23 mouse cellular contexts compared by ENCODE assay signal in genomic region chr9:44646366-44646765, GRCm38 (mm10). TPM values are rescaled to one million over a fixed set of nuclear protein-coding genes. Genes with fewer than 3 reads are reported as not detected.
DNase-seq lines count a peak whose midpoint lies in the region; ATAC-seq and TF ChIP-seq lines count a peak whose summit lies in the region.
"Had no signal": no experiment of that assay in that cellular context is flagged by ENCODE, and none has a peak within 500 bp of the region (broad histone marks: within the 10 kb centered on the region; RNA-seq: fewer than 3 reads in every experiment).

No protein-coding gene starts in this region.

- ATAC-seq in megakaryocyte, adult 5-6 weeks (ENCODE audit: poor library complexity, severe bottlenecking): no peak
- no peak for ATAC-seq in liver, embryonic 16.5 days (ENCODE audit: low read depth)

- H3K9ac ChIP-seq in ES-E14 (ENCODE audit: insufficient read depth, low read depth, low read length, poor library complexity, severe bottlenecking): 0 out of 2 replicates have a peak overlapping the region, but pooled peaks have one; percentile 19
- H3K9ac ChIP-seq in liver, embryonic 16.5 days (ENCODE audit: low read depth, low read length): no peak overlapping the region
- H3K9ac ChIP-seq: embryonic facial prominence, embryonic 13.5 days; hindbrain, embryonic 14.5 days; lung, embryonic 15.5 days; neural tube, embryonic 13.5 days had no signal

- in situ Hi-C loops in ES-E14 (cut with MboI; ENCODE audit: low sequenced_read_pairs in 2 of 2, unreplicated experiment in 2 of 2): no loop called here

- H3K36me3 ChIP-seq in megakaryocyte, embryonic 14.5 days (replicated peaks; ENCODE audit: low read length): no peaks in the 10 kb centered on the region
- H3K36me3 ChIP-seq in ES-E14 (ENCODE audit: control insufficient read depth, insufficient read depth, low read length, poor library complexity, severe bottlenecking): no peaks in the 10 kb centered on the region
- H3K36me3 ChIP-seq in liver, embryonic 16.5 days (ENCODE audit: control insufficient read depth, insufficient read depth): no peaks in the 10 kb centered on the region
- H3K36me3 ChIP-seq: embryonic facial prominence, embryonic 13.5 days; lung, embryonic 15.5 days had no signal

- peaks cover 24% of the 10 kb centered on the region for H3K27me3 ChIP-seq in megakaryocyte, embryonic 14.5 days (replicated peaks)
- H3K27me3 ChIP-seq in liver, embryonic 16.5 days (ENCODE audit: control insufficient read depth, insufficient read depth, low read depth, low read length): no peaks in the 10 kb centered on the region
- H3K27me3 ChIP-seq: embryonic facial prominence, embryonic 13.5 days; lung, embryonic 15.5 days; neural tube, embryonic 13.5 days had no signal

- H3K4me1 ChIP-seq in megakaryocyte, embryonic 14.5 days: peaks cover 25% of the 10 kb centered on the region
- H3K4me1 ChIP-seq in ES-E14 (ENCODE audit: control insufficient read depth in 2 of 2, insufficient read depth in 2 of 2, low read length in 2 of 2, poor library complexity in 1 of 2): peaks cover 0 to 7% of the 10 kb centered on the region in 2 experiments; a peak in 2 of 4 replicates
- no peaks in the 10 kb centered on the region; the same call in 1 of the 2 replicates for H3K4me1 ChIP-seq in liver, embryonic 16.5 days (ENCODE audit: control insufficient read depth, low read depth, low read length)
- H3K4me1 ChIP-seq: neural tube, embryonic 13.5 days had no signal

- peak overlapping the region; percentile 66 for H3K4me3 ChIP-seq in megakaryocyte, embryonic 14.5 days (replicated peaks)
- peak overlapping the region in 1 of 2 experiments; percentile 17; a peak in 1 of 4 replicates for H3K4me3 ChIP-seq in ES-E14 (ENCODE audit: insufficient read depth in 1 of 2, low read depth in 1 of 2, low read length in 2 of 2, poor library complexity in 1 of 2, severe bottlenecking in 1 of 2)
- H3K4me3 ChIP-seq in liver, embryonic 16.5 days (ENCODE audit: low read depth, low read length): no peak overlapping the region
- H3K4me3 ChIP-seq: embryonic facial prominence, embryonic 13.5 days; lung, embryonic 15.5 days; neural tube, embryonic 13.5 days had no signal

- 0 out of 2 replicates have a peak overlapping the region, but pooled peaks have one; percentile 18 for H3K4me2 ChIP-seq in liver, embryonic 16.5 days (ENCODE audit: low read depth, low read length)
- H3K4me2 ChIP-seq: embryonic facial prominence, embryonic 13.5 days; hindbrain, embryonic 14.5 days; lung, embryonic 15.5 days; neural tube, embryonic 13.5 days had no signal

- no peak for DNase-seq in ES-E14 (ENCODE audit: low read depth, low spot score)
- DNase-seq in thymus, postnatal 25 days: peak; percentile 44
- DNase-seq in cerebellum, postnatal 4 days (ENCODE audit: low spot score in 2 of 2): no peak
- no peak for DNase-seq in spleen, adult 18-20 months
- no peak for DNase-seq in retina, postnatal 1 day
- DNase-seq: adrenal gland, adult 2 months; cerebellum, adult 18-20 months; gastrocnemius, postnatal 36 days; kidney, adult 11 months; kidney, postnatal 25 days had no signal

- no peak overlapping the region for H3K27ac ChIP-seq in ES-E14 (ENCODE audit: insufficient read depth, low read depth, low read length, poor library complexity, severe bottlenecking)
- no peak overlapping the region for H3K27ac ChIP-seq in liver, embryonic 16.5 days (ENCODE audit: low read length)
- H3K27ac ChIP-seq: embryonic facial prominence, embryonic 13.5 days; hindbrain, embryonic 14.5 days; lung, embryonic 15.5 days; neural tube, embryonic 13.5 days had no signal

- H3K9me3 ChIP-seq in megakaryocyte, embryonic 14.5 days: 0 out of 2 replicates have a peak, but pooled peaks cover 5% of the 10 kb centered on the region
- no peaks in the 10 kb centered on the region for H3K9me3 ChIP-seq in ES-E14 (ENCODE audit: control insufficient read depth, insufficient read depth, low read depth, low read length)
- no peaks in the 10 kb centered on the region for H3K9me3 ChIP-seq in liver, embryonic 16.5 days (replicated peaks; ENCODE audit: control insufficient read depth, low read length)
- H3K9me3 ChIP-seq: embryonic facial prominence, embryonic 13.5 days; lung, embryonic 15.5 days; neural tube, embryonic 13.5 days had no signal

- WGBS in liver, embryonic 16.5 days (ENCODE audit: insufficient replicate concordance): 57% methylated on average over 6 of the region's 6 CpGs

TF ChIP-seq in ES-E14, 5 proteins besides CTCF, POLR2A, EP300 and RAD21:
- no peak for TF ChIP-seq CHD2 (IDR thresholded peaks at IDR 0.05; ENCODE audit: low read depth, low read length)
- TF ChIP-seq MAFK (IDR thresholded peaks at IDR 0.05; ENCODE audit: insufficient read depth, low read depth, low read length): no peak
- TF ChIP-seq HCFC1 (IDR thresholded peaks at IDR 0.05; ENCODE audit: borderline replicate concordance, insufficient read depth, low read length): no peak
- TF ChIP-seq ZC3H11A (IDR thresholded peaks at IDR 0.05; ENCODE audit: borderline replicate concordance, low read depth, low read length): no peak
- TF ChIP-seq ZNF384 (IDR thresholded peaks at IDR 0.05; ENCODE audit: low read depth, low read length): no peak

RNA-seq across cellular contexts. Expression of gene Treh, which starts 26.7 kb away (rescaled TPM):
- polyA plus RNA-seq in megakaryocyte, embryonic 14.5 days (2012; ENCODE audit: insufficient read depth, low replicate concordance): not detected in 2 replicates
- not detected in 2 replicates for total RNA-seq in megakaryocyte, adult 5-6 weeks (2015)
- not detected in 2 replicates for total RNA-seq in megakaryocyte, adult 5-6 weeks (2017)
- not detected in 2 replicates for total RNA-seq in ES-E14 (2012; rRNA removed)
- polyA plus RNA-seq in liver, embryonic 16.5 days (2015; fragmentation: Nextera tagmentation; extraction: Ambion mirVana): not detected in 2 replicates
- total RNA-seq: adrenal gland, adult 2 months; gastrocnemius, postnatal 36 days; layer of hippocampus, postnatal 25 days; megakaryocyte-erythroid progenitor cell, adult 5-6 weeks had no signal
- polyA plus RNA-seq: adrenal gland, adult 2 months; brain, embryonic 14.5 days; embryonic facial prominence, embryonic 13.5 days; forebrain, embryonic 11.5 days; heart, postnatal 0 days; hindbrain, embryonic 14.5 days; limb, embryonic 11.5 days; lung, embryonic 15.5 days; neural tube, embryonic 13.5 days had no signal

RNA-seq across cellular contexts. Expression of gene Ddx6, which starts 41.7 kb away (rescaled TPM):
- polyA plus RNA-seq in megakaryocyte, embryonic 14.5 days (2012; ENCODE audit: insufficient read depth, low replicate concordance): 4.1 and 10.8 TPM in 2 replicates
- total RNA-seq in megakaryocyte, adult 5-6 weeks (2015): 57.1 and 60.2 TPM in 2 replicates
- 71.2 and 88.8 TPM in 2 replicates for total RNA-seq in megakaryocyte, adult 5-6 weeks (2017)
- 34.9 and 52.7 TPM in 2 replicates for total RNA-seq in ES-E14 (2012; rRNA removed)
- 4.5 and 5.5 TPM in 2 replicates for polyA plus RNA-seq in liver, embryonic 16.5 days (2015; fragmentation: Nextera tagmentation; extraction: Ambion mirVana)
